Mouse (Mus musculus) CH12.LX (cell line): Measurements from ENCODE around the gene Inpp5a. TPM values are rescaled to one million over a fixed set of nuclear protein-coding genes. Genes with fewer than 3 reads are reported as not detected.

Source experiments
- DNase-seq: peaks from one replicate; pipeline ENCODE4 v3.0.0-alpha.2; 2013; ENCODE audit errors: extremely low read depth
- H3K27ac ChIP-seq: 2 replicates; pipeline ENCODE4 v1.5.1; 2012; ENCODE audit warnings: low read depth, mild to moderate bottlenecking, control low read depth, moderate library complexity; ENCODE audit not compliant: insufficient read depth
- H3K27me3 ChIP-seq: replicated peaks from 2 replicates; pipeline ENCODE3; 2012; ENCODE audit warnings: inconsistent platforms
- H3K36me3 ChIP-seq, 2 experiments: replicated peaks in 1 of 2; 2 replicates each; pipeline versions ENCODE3 to v1.6.1; 2012; ENCODE audit warnings: inconsistent platforms in 1 of 2, low read length in 1 of 2, mild to moderate bottlenecking in 1 of 2, mixed read lengths in 1 of 2, moderate library complexity in 1 of 2; ENCODE audit not compliant: control insufficient read depth in 1 of 2, insufficient read depth in 1 of 2
- H3K4me1 ChIP-seq, 2 experiments: 2 replicates each; pipeline ENCODE4 v1.6.1; 2012; ENCODE audit warnings: inconsistent platforms in 1 of 2, moderate library complexity in 1 of 2; ENCODE audit not compliant: insufficient read depth in 2 of 2, control insufficient read depth in 1 of 2
- H3K4me2 ChIP-seq: 2 replicates; pipeline ENCODE4 v1.6.1; 2012; ENCODE audit warnings: low read depth, mild to moderate bottlenecking, control low read depth; ENCODE audit not compliant: poor library complexity, insufficient read depth, severe bottlenecking
- H3K4me3 ChIP-seq, 3 experiments: fragments of 150-350 bp in 1 of 3; sonication (generic) in 1 of 3; replicated peaks in 1 of 3; 2 replicates each; pipeline versions ENCODE3 to v1.5.1; 2011 to 2012; ENCODE audit warnings: low read depth in 2 of 3, low read length in 2 of 3, mild to moderate bottlenecking in 2 of 3, moderate library complexity in 2 of 3, control low read depth in 1 of 3, improper control_type of control experiment in 1 of 3, inconsistent platforms in 1 of 3, mixed read lengths in 1 of 3; ENCODE audit not compliant: poor library complexity in 1 of 3
- H3K79me2 ChIP-seq: replicated peaks from 2 replicates; pipeline ENCODE4 v1.6.1; 2012; ENCODE audit warnings: mild to moderate bottlenecking, moderate library complexity; ENCODE audit not compliant: control insufficient read depth, poor library complexity, insufficient read depth, severe bottlenecking; ENCODE audit errors: extremely low read depth
- H3K9ac ChIP-seq: 2 replicates; pipeline ENCODE4 v1.6.1; 2012; ENCODE audit warnings: low read depth, mild to moderate bottlenecking, control low read depth, moderate library complexity; ENCODE audit not compliant: insufficient read depth
- H3K9me3 ChIP-seq: replicated peaks from 2 replicates; pipeline ENCODE3; 2012; ENCODE audit warnings: low read length, inconsistent platforms, mixed read lengths
- BHLHE40 ChIP-seq: IDR thresholded peaks from 2 replicates; pipeline ENCODE4 v1.6.1; 2011; ENCODE audit warnings: mild to moderate bottlenecking, low read depth, low read length, improper control_type of control experiment
- CHD1 ChIP-seq: IDR thresholded peaks from 2 replicates; pipeline ENCODE4 v1.6.1; 2012; ENCODE audit warnings: low read depth, low read length, improper control_type of control experiment, inconsistent platforms
- E2F4 ChIP-seq: IDR thresholded peaks from 2 replicates; pipeline ENCODE4 v1.6.1; 2011; ENCODE audit warnings: low read depth, low read length, improper control_type of control experiment; ENCODE audit not compliant: insufficient replicate concordance
- ELF1 ChIP-seq: IDR thresholded peaks from 2 replicates; pipeline ENCODE4 v1.6.1; 2014; ENCODE audit warnings: low read depth, mild to moderate bottlenecking, inconsistent platforms, low read length, improper control_type of control experiment
- EP300 ChIP-seq: IDR thresholded peaks from 2 replicates; pipeline ENCODE4 v1.6.1; 2011; ENCODE audit warnings: low read length, improper control_type of control experiment
- ETS1 ChIP-seq: conservative IDR thresholded peaks from 2 replicates; pipeline ENCODE4 v1.6.1; 2012; ENCODE audit warnings: low read depth, mild to moderate bottlenecking, inconsistent platforms, low read length, improper control_type of control experiment, moderate library complexity
- IRF4 ChIP-seq: IDR thresholded peaks from 2 replicates; pipeline ENCODE4 v1.6.1; 2014; ENCODE audit warnings: low read depth, mild to moderate bottlenecking, inconsistent platforms, low read length, improper control_type of control experiment
- MAX ChIP-seq: IDR thresholded peaks from 2 replicates; pipeline ENCODE4 v1.6.1; 2011; ENCODE audit warnings: low read length, improper control_type of control experiment
- MAZ ChIP-seq: IDR thresholded peaks from 2 replicates; pipeline ENCODE4 v1.6.1; 2012; ENCODE audit warnings: low read depth, mild to moderate bottlenecking, inconsistent platforms, low read length, improper control_type of control experiment, moderate library complexity
- MEF2A ChIP-seq: IDR thresholded peaks from 2 replicates; pipeline ENCODE4 v1.6.1; 2014; ENCODE audit warnings: low read depth, mild to moderate bottlenecking, inconsistent platforms, low read length, improper control_type of control experiment, borderline replicate concordance
- PAX5 ChIP-seq: IDR thresholded peaks from 2 replicates; pipeline ENCODE4 v1.6.1; 2012; ENCODE audit warnings: low read length, inconsistent platforms, mixed read lengths
- POLR2A ChIP-seq: IDR thresholded peaks from 2 replicates; pipeline ENCODE4 v1.6.1; 2011; ENCODE audit warnings: low read depth, mild to moderate bottlenecking, improper control_type of control experiment, low read length
- POLR2AphosphoS2 ChIP-seq: IDR thresholded peaks from 2 replicates; pipeline ENCODE4 v1.6.1; 2011; ENCODE audit warnings: low read depth, low read length, improper control_type of control experiment
- RAD21 ChIP-seq: IDR thresholded peaks from 2 replicates; pipeline ENCODE4 v1.6.1; 2011; ENCODE audit warnings: low read depth, mild to moderate bottlenecking, low read length, improper control_type of control experiment, moderate library complexity
- SIN3A ChIP-seq: IDR thresholded peaks from 2 replicates; pipeline ENCODE4 v1.6.1; 2012; ENCODE audit warnings: low read length, improper control_type of control experiment, inconsistent platforms
- USF1 ChIP-seq: IDR thresholded peaks from 2 replicates; pipeline ENCODE4 v1.6.1; 2014; ENCODE audit warnings: low read depth, mild to moderate bottlenecking, inconsistent platforms, low read length, improper control_type of control experiment
- dilution Hi-C: fragments of 300-500 bp; cut with MboI; formaldehyde crosslinking; loops from 2 replicates; pipeline ENCODE4 v1.14.3; 2020; ENCODE audit warnings: low sequenced_read_pairs; ENCODE audit not compliant: extremely low pct_unique_long_range_greater_than_20kb, extremely low pct_ligation_motif_present
- in situ Hi-C: fragments of 300-500 bp; cut with MboI; formaldehyde crosslinking; loops from 3 replicates; pipeline ENCODE4 v1.14.3; 2019; ENCODE audit warnings: low sequenced_read_pairs, low pct_ligation_motif_present, low pct_unique_long_range_greater_than_20kb, mixed read lengths
- polyA plus RNA-seq: library from polyadenylated mRNA; unstranded; fragments of >175 nt; gene quantifications from 2 replicates; pipeline ENCODE4 v1.2.1, GENCODE M21; 2012; ENCODE audit warnings: low read depth; ENCODE audit not compliant: insufficient read length
- total RNA-seq, 2 experiments: library from RNA; depleted of rRNA; stranded (reverse); fragments of 300-350 nt in 1 of 2; fragments of >200 nt in 1 of 2; gene quantifications; 2 replicates each; pipeline ENCODE4 v1.2.3; 2012 to 2014

The Inpp5a gene
- total and polyA plus RNA-seq, 3 experiments = 1.7 to 5.4 (median 3.0) TPM

GRCm38 (mm10) chr7:139489721-139490211, 100.9 kb downstream of the Inpp5a start:
- in situ Hi-C loops = loop anchor here (5.0 to 25.0 kb wide), 3 partner anchors 43 to 398 kb away; partner anchors contain the start of gene Kndc1
- H3K27ac ChIP-seq = no peak overlapping the region
- dilution Hi-C loops = no loop called here
- no peaks in the 10 kb centered on the region for H3K79me2 ChIP-seq
- no peaks in the 10 kb centered on the region for H3K9me3 ChIP-seq
- H3K4me1 ChIP-seq = peaks cover 3 to 18% of the 10 kb centered on the region in 2 experiments; a peak in 3 of 4 replicates
- no peak for DNase-seq
- no peaks in the 10 kb centered on the region for H3K27me3 ChIP-seq
- no peak overlapping the region for H3K9ac ChIP-seq
- H3K36me3 ChIP-seq = peaks cover 0 to 4% of the 10 kb centered on the region in 2 experiments
- H3K4me3 ChIP-seq = no peak overlapping the region
- H3K4me2 ChIP-seq = no peak overlapping the region
- TF ChIP-seq ELF1 = no peak
- no peak for TF ChIP-seq SIN3A
- TF ChIP-seq POLR2A = no peak

GRCm38 (mm10) chr7:139492351-139492750, 103.4 kb downstream of the Inpp5a start:
- Histone ChIP-seq H3K4me3 (no peak overlapping the region), H3K4me2 (no peak overlapping the region), H3K4me1 (peaks cover 3 to 17% of the 10 kb centered on the region in 2 experiments; a peak in 3 of 4 replicates), H3K27me3 (no peaks in the 10 kb centered on the region), H3K9ac (no peak overlapping the region), H3K36me3 (peaks cover 0 to 2% of the 10 kb centered on the region in 2 experiments), H3K9me3 (no peaks in the 10 kb centered on the region), H3K27ac (no peak overlapping the region), H3K79me2 (no peaks in the 10 kb centered on the region)
- dilution Hi-C loops = no loop called here
- no peak for DNase-seq
- in situ Hi-C loops = loop anchor here (25.0 kb wide), 2 partner anchors 380 to 395 kb away; partner anchors contain the start of gene Kndc1
- TF ChIP-seq BHLHE40 (no peak), E2F4 (no peak), MAZ (no peak), POLR2AphosphoS2 (no peak), CHD1 (no peak), PAX5 (no peak), RAD21 (no peak), SIN3A (no peak), EP300 (no peak), USF1 (no peak), IRF4 (no peak), ETS1 (no peak), MAX (no peak), MEF2A (no peak)
